Mouse (Mus musculus) intestine, embryonic 16.5 days (tissue): ENCODE data around the gene Uri1. TPM values are rescaled to one million over a fixed set of nuclear protein-coding genes. Genes with fewer than 3 reads are reported as not detected.

Experiments used
- ATAC-seq: fragments of 200-750 bp; cut with Nextera tagmentation; 2 replicates; pipeline ENCODE4 v1.8.0; 2017; ENCODE audit warnings: moderate TSS enrichment, moderate library complexity
- H3K27ac ChIP-seq: fragments of 300-500 bp; sonication (generic); 2 replicates; pipeline ENCODE4 v1.5.1; 2014; ENCODE audit warnings: mild to moderate bottlenecking, low read length
- H3K27me3 ChIP-seq: fragments of 300-500 bp; sonication (generic); replicated peaks from 2 replicates; pipeline ENCODE4 v1.6.1; 2014; ENCODE audit warnings: low read length, control low read depth, mixed read lengths; ENCODE audit not compliant: control insufficient read depth, insufficient read depth
- H3K36me3 ChIP-seq: fragments of 300-500 bp; sonication (generic); 2 replicates; pipeline ENCODE4 v1.6.1; 2014; ENCODE audit warnings: low read length, control low read depth; ENCODE audit not compliant: control insufficient read depth, insufficient read depth
- H3K4me1 ChIP-seq: fragments of 300-500 bp; sonication (generic); 2 replicates; pipeline ENCODE4 v1.6.1; 2014; ENCODE audit warnings: low read length, control low read depth, mixed read lengths; ENCODE audit not compliant: control insufficient read depth, insufficient read depth
- H3K4me2 ChIP-seq: fragments of 300-500 bp; sonication (generic); 2 replicates; pipeline ENCODE4 v1.6.1; 2014; ENCODE audit warnings: low read depth, low read length, control low read depth
- H3K4me3 ChIP-seq: fragments of 300-500 bp; sonication (generic); 2 replicates; pipeline ENCODE4 v1.5.1; 2014; ENCODE audit warnings: mild to moderate bottlenecking, low read length
- H3K9ac ChIP-seq: fragments of 300-500 bp; sonication (generic); 2 replicates; pipeline ENCODE4 v1.6.1; 2014; ENCODE audit warnings: low read depth, low read length
- H3K9me3 ChIP-seq: fragments of 300-500 bp; sonication (generic); 2 replicates; pipeline ENCODE4 v1.6.1; 2016; ENCODE audit warnings: low read length, control low read depth; ENCODE audit not compliant: control insufficient read depth
- WGBS: fragments of 180-500 bp; shearing (Covaris S2); extraction: QIAGEN DNeasy Blood & Tissue Kit; methylation state at CpG from one replicate; pipeline ENCODE4 v1.1.7; 2014; 5-methylcytosine and 5-hydroxymethylcytosine counted together
- polyA plus RNA-seq: library from polyadenylated mRNA; unstranded; fragments of >200 nt; fragmentation: Nextera tagmentation; extraction: Ambion mirVana; gene quantifications from 2 replicates; pipeline ENCODE4 v1.2.1, GENCODE M21; 2015

Gene Uri1
- polyA plus RNA-seq, 1 experiment from 2014 or later, result 29.6 TPM

DNA sequence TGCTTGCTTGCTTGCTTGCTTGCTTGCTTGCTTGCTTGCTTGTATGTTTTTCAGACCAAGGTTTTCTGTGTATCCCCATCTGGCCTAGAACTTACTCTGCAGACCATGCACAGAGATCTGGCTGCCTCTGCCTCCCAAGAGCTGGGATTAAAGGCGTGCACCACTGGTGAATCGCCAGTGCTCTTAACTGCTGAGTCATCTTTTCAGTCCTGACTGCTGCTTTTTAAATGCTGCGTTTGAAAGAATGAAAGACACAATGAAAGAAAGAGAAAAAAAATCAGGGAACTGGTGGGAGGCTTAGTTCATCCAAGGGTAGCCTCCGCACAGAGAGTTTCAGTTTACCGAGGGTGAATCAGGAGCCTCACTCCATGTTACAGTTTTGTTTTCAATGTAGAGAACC lies 23.9 kb upstream of the Uri1 start:
- no peaks in the 10 kb centered on the region for H3K36me3 ChIP-seq
- H3K4me2 ChIP-seq, result no peak overlapping the region
- no peaks in the 10 kb centered on the region for H3K4me1 ChIP-seq
- 72% methylated on average over 5 of the region's 5 CpGs for WGBS
- no peak for ATAC-seq
- H3K9me3 ChIP-seq, result no peaks in the 10 kb centered on the region
- H3K27me3 ChIP-seq, result no peaks in the 10 kb centered on the region
- H3K27ac ChIP-seq, result no peak overlapping the region
- H3K9ac ChIP-seq, result no peak overlapping the region
- no peak overlapping the region for H3K4me3 ChIP-seq

GRCm38 (mm10) chr7:38041244-38041643 lies 17.9 kb upstream of the Uri1 start:
- Histone ChIP-seq H3K9me3 (no peaks in the 10 kb centered on the region), H3K27me3 (no peaks in the 10 kb centered on the region), H3K9ac (no peak overlapping the region), H3K4me2 (no peak overlapping the region), H3K27ac (no peak overlapping the region), H3K36me3 (no peaks in the 10 kb centered on the region), H3K4me3 (no peak overlapping the region), H3K4me1 (no peaks in the 10 kb centered on the region)
- 82% methylated on average over 3 of the region's 3 CpGs for WGBS
- ATAC-seq, result no peak

DNA sequence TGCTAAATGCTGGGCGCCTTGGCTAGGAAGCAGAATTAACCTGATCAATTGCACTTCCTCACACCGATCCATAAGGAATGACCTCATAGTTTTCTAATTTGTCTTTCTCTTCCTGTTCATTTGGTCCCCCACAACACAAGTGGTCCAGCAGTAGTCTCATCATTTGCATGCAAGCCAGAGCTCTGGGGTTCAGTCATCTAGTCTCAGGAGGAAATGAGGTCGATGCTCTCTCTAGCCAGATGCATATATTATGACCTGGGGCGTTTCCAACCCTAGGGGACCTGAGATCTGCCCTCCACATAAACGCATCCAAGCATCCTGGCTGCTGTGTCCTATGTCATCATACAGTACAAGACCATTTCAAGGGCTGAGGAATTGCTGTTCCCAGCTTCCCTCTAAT lies 14.2 kb upstream of the Uri1 start:
- H3K4me2 ChIP-seq, result no peak overlapping the region
- ATAC-seq, result no peak
- H3K9me3 ChIP-seq, result no peaks in the 10 kb centered on the region
- H3K36me3 ChIP-seq, result no peaks in the 10 kb centered on the region
- H3K4me3 ChIP-seq, result no peak overlapping the region
- H3K27ac ChIP-seq, result no peak overlapping the region
- H3K9ac ChIP-seq, result no peak overlapping the region
- H3K27me3 ChIP-seq, result no peaks in the 10 kb centered on the region
- H3K4me1 ChIP-seq, result no peaks in the 10 kb centered on the region
- 75% methylated on average over 5 of the region's 5 CpGs for WGBS

DNA sequence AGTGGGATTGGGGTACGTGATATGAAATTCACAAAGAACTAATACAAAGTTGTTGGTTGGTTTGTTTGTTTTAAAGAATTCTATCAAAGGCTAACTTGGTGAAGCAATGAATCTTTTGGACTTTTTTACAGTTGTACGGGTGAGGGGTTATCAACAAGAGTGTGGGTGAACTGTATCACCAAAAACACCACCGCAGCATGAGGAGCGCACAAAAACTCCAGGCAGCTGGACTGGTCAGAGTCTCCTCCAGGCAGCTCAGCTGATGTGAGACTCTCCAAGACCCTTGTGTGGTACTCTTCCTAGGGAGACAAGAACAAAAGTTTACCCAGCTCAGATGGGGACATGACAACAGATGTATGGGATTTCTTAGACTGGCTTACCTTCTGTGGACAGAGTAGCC lies 7.8 kb upstream of the Uri1 start:
- H3K4me2 ChIP-seq, result no peak overlapping the region
- ATAC-seq, result no peak
- H3K4me3 ChIP-seq, result no peak overlapping the region
- H3K27ac ChIP-seq, result no peak overlapping the region
- no peaks in the 10 kb centered on the region for H3K27me3 ChIP-seq
- H3K9ac ChIP-seq, result no peak overlapping the region
- no peaks in the 10 kb centered on the region for H3K4me1 ChIP-seq
- no peaks in the 10 kb centered on the region for H3K9me3 ChIP-seq
- WGBS, result 73% methylated on average over 4 of the region's 4 CpGs
- no peaks in the 10 kb centered on the region for H3K36me3 ChIP-seq

- peak; percentile 39 for ATAC-seq
- 35% methylated on average over 6 of the region's 6 CpGs for whole genome bisulfite sequencing
- H3K9me3 ChIP-seq, result no peaks in the 10 kb centered on the region
- no peak overlapping the region for H3K4me3 ChIP-seq
- no peak overlapping the region for H3K9ac ChIP-seq
- H3K27me3 ChIP-seq, result no peaks in the 10 kb centered on the region
- no peak overlapping the region for H3K27ac ChIP-seq
- H3K4me2 ChIP-seq, result no peak overlapping the region
- no peaks in the 10 kb centered on the region for H3K36me3 ChIP-seq
- no peaks in the 10 kb centered on the region for H3K4me1 ChIP-seq
Observed at GRCm38 (mm10) chr7:38030606-38031005, 7.3 kb upstream of the Uri1 start.

DNA sequence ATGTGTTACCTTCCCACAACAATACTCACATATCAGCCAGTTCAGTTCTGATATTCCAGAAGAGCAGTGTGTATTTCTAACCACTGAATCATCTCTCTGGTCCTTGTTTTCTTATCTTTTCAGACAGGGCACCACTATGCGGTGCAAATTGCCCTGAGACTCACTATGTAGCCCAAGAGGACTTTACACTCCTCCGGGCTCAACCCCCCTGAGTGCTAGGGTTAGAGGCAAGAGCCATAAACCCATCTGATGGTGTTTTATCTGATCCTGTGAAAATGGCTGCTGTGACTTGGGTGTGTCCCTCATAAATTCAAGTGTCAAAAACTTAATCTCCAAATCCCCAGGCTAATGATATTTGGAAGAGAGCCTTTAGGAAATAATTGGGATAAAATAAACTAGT lies 6.6 kb upstream of the Uri1 start:
- 26% methylated on average over 2 of the region's 2 CpGs for WGBS
- Histone ChIP-seq H3K4me2 (no peak overlapping the region), H3K4me1 (no peaks in the 10 kb centered on the region), H3K9me3 (no peaks in the 10 kb centered on the region), H3K9ac (no peak overlapping the region), H3K36me3 (no peaks in the 10 kb centered on the region), H3K27ac (no peak overlapping the region), H3K4me3 (no peak overlapping the region), H3K27me3 (no peaks in the 10 kb centered on the region)
- peak; percentile 95 for ATAC-seq

DNA sequence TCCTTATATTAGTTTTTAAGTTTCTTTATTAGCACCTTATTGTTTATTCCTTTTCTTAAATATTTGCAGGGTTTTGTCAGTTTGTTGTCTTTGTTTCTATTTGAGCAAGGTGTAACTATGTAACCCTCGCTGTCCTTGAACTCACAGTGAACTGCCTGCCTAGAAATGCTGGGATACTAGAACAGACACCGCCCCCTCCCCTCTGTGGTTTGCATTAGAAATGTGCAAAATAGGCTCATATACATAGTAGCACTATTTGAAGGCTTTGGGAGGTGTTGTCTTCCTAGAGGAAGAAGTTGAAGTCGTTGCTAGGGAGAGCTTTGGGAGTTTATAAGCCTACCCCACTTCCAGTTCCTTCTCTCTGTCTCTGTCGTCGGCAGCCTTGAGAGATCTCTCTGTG lies 5.7 kb upstream of the Uri1 start:
- Histone ChIP-seq H3K4me3 (no peak overlapping the region), H3K9ac (no peak overlapping the region), H3K4me2 (no peak overlapping the region), H3K27ac (no peak overlapping the region), H3K4me1 (peaks cover 3% of the 10 kb centered on the region; the same call in 1 of the 2 replicates), H3K9me3 (no peaks in the 10 kb centered on the region), H3K36me3 (no peaks in the 10 kb centered on the region), H3K27me3 (no peaks in the 10 kb centered on the region)
- no peak for ATAC-seq
- 38% methylated on average over 5 of the region's 5 CpGs for WGBS

DNA sequence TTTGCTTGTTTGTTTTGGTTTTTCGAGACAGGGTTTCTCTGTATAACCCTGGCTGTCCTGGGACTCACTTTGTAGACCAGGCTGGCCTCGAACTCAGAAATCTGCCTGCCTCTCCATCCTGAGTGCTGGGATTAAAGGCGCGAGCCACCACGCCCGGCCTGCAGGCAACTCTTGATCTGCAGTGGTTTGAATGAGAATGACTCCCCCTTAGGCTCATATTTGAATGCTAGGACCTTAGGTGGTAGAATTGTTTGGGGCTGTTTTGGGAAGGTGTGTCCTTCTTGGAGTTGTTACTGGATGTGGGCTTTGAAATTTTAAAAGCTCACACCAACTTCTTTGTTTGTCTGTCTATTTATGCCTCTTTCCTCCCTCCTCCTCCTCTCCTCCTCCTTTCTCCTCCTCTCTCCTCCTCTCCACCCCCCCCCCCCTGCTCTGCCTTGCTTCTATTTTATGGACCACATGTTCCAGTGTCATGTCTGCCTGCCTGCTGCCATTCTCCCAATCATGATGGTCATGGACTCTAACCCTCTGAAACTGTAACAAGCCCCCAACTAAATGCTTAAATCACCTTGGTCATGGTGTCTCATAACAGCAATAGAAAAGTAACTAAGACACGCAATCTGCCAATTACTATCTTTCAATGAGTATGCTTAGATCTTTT lies 4.7 kb upstream of the Uri1 start:
- no peaks in the 10 kb centered on the region for H3K27me3 ChIP-seq
- no peaks in the 10 kb centered on the region for H3K9me3 ChIP-seq
- no peak overlapping the region for H3K9ac ChIP-seq
- H3K4me2 ChIP-seq, result no peak overlapping the region
- peaks cover 4% of the 10 kb centered on the region; the same call in 1 of the 2 replicates for H3K4me1 ChIP-seq
- no peaks in the 10 kb centered on the region for H3K36me3 ChIP-seq
- no peak for ATAC-seq
- H3K4me3 ChIP-seq, result no peak overlapping the region
- 85% methylated on average over 7 of the region's 7 CpGs for WGBS
- H3K27ac ChIP-seq, result no peak overlapping the region

DNA sequence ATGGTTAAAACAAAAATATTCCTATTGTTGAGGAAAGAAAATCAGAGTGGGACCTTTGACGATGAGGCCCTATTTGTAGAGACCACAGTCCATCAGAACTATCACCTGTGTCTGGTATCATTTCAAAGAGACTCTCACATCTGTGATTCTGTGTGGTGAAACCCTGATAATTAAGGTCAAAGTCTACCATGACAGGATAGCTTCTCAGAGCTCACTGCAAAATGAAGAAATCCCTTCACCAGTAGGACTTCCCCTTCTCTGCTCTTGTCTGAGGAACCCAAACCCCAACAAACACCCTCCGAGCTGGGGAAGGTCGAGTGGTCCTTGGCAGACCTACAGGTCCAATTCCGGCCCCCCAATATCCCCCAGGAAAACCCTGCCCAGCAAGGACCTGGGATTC lies 1.5 kb upstream of the Uri1 start:
- no peak overlapping the region for H3K4me3 ChIP-seq
- peaks cover 4% of the 10 kb centered on the region; the same call in 1 of the 2 replicates for H3K4me1 ChIP-seq
- H3K4me2 ChIP-seq, result no peak overlapping the region
- no peaks in the 10 kb centered on the region for H3K9me3 ChIP-seq
- WGBS, result 64% methylated on average over 4 of the region's 4 CpGs
- ATAC-seq, result peak; percentile 69
- H3K9ac ChIP-seq, result no peak overlapping the region
- no peak overlapping the region for H3K27ac ChIP-seq
- no peaks in the 10 kb centered on the region for H3K27me3 ChIP-seq
- no peaks in the 10 kb centered on the region for H3K36me3 ChIP-seq

- Histone ChIP-seq H3K27me3 (no peaks in the 10 kb centered on the region), H3K36me3 (no peaks in the 10 kb centered on the region), H3K9me3 (no peaks in the 10 kb centered on the region), H3K4me1 (peaks cover 4% of the 10 kb centered on the region; the same call in 1 of the 2 replicates), H3K4me2 (peak overlapping the region; percentile 60), H3K27ac (no peak overlapping the region), H3K9ac (peak overlapping the region; percentile 94; the same call in 1 of the 2 replicates), H3K4me3 (peak overlapping the region; percentile 95)
- ATAC-seq, result 0 out of 2 replicates have a peak, but pooled peaks have one; percentile 10
- 34% methylated on average over 2 of the region's 2 CpGs for whole genome bisulfite sequencing
Observed at GRCm38 (mm10) chr7:38019770-38020169, 3.6 kb downstream of the Uri1 start.
